Mouse (Mus musculus) olfactory bulb, adult 2 months (tissue): ENCODE results near the gene Bicc1. TPM values are rescaled to one million over a fixed set of nuclear protein-coding genes. Genes with fewer than 3 reads are reported as not detected.

Source experiments
- H3K27ac ChIP-seq: fragments of 200-500 bp; 2 replicates; pipeline ENCODE4 v1.5.1; 2012; ENCODE audit warnings: low read depth, low read length; ENCODE audit not compliant: insufficient read depth
- H3K4me1 ChIP-seq: fragments of 200-500 bp; 2 replicates; pipeline ENCODE4 v1.6.1; 2012; ENCODE audit warnings: low read length; ENCODE audit not compliant: control insufficient read depth, insufficient read depth
- H3K4me3 ChIP-seq: fragments of 200-500 bp; 2 replicates; pipeline ENCODE4 v1.5.1; 2012; ENCODE audit warnings: mild to moderate bottlenecking, low read depth, low read length, moderate library complexity; ENCODE audit not compliant: insufficient read depth
- CTCF ChIP-seq: fragments of 200-500 bp; IDR thresholded peaks from 2 replicates; pipeline ENCODE4 v1.5.1; 2012; ENCODE audit warnings: low read depth, mild to moderate bottlenecking, low read length, moderate library complexity; ENCODE audit not compliant: insufficient read depth
- POLR2A ChIP-seq: fragments of 200-500 bp; IDR thresholded peaks from 2 replicates; pipeline ENCODE4 v1.6.1; 2012; ENCODE audit warnings: mild to moderate bottlenecking, low read depth, low read length, moderate library complexity; ENCODE audit not compliant: insufficient read depth
- WGBS: fragments of 180-500 bp; shearing (Covaris S2); methylation state at CpG from one replicate; pipeline ENCODE4 v1.1.7; 2018; 5-methylcytosine and 5-hydroxymethylcytosine counted together
- polyA plus RNA-seq: library from polyadenylated mRNA; stranded (reverse); fragments of >200 nt; gene quantifications from 2 replicates; pipeline ENCODE4 v1.2.4, GENCODE M21; 2012; ENCODE audit warnings: low replicate concordance; ENCODE audit not compliant: missing spikeins, insufficient read depth, insufficient read length

Gene Bicc1
- polyA plus RNA-seq, 1 experiment = not detected

GRCm38 (mm10) chr10:71086571-71087358 lies 72.7 kb downstream of the Bicc1 start:
- Histone ChIP-seq H3K4me3 (no peak overlapping the region), H3K27ac (no peak overlapping the region), H3K4me1 (no peaks in the 10 kb centered on the region)
- TF ChIP-seq POLR2A (no peak), CTCF (no peak)
- WGBS = 91% methylated on average over 4 of the region's 4 CpGs

DNA sequence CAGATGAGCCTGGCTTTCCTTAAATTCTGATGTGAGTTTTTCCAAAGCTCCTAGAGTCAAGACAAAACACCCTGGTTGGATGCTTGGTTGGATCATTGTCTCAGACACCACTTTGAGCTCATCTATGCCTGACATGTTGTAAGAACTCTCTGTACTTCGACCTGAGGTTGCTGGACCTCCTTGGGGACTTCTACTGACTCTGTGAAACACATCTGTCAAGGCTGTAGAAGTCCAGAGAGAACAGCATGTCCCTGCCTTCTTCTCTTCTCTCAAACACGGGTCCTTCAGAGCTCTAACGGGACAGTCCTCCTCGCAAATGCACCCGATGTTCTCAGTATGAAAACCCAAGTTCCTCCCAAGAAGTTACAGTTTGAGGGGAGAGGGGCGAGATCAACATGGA lies 76.5 kb downstream of the Bicc1 start:
- Histone ChIP-seq H3K4me1 (no peaks in the 10 kb centered on the region), H3K27ac (no peak overlapping the region), H3K4me3 (no peak overlapping the region)
- no peak for TF ChIP-seq CTCF
- no peak for TF ChIP-seq POLR2A
- WGBS = 88% methylated on average over 6 of the region's 6 CpGs

DNA sequence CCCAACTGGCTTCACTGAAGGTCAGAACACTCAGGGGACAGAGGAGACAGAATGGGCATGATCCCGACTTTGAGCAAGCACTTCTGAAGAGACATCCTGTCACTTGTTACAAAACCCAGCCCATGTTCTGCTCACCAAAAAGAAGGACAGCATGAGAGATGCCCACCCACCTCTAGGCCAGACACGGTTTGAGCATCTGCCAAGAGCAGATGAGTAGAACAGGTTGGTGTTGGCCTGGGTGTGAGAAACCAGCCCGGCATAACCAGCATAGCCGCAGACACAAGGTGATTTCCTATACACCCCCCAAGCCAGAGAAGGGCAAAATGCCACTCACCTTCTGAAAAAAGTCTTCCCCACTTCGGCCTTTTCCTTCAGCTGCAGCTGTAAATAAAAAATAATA lies 80.6 kb downstream of the Bicc1 start:
- WGBS = 93% methylated on average over 5 of the region's 5 CpGs

DNA sequence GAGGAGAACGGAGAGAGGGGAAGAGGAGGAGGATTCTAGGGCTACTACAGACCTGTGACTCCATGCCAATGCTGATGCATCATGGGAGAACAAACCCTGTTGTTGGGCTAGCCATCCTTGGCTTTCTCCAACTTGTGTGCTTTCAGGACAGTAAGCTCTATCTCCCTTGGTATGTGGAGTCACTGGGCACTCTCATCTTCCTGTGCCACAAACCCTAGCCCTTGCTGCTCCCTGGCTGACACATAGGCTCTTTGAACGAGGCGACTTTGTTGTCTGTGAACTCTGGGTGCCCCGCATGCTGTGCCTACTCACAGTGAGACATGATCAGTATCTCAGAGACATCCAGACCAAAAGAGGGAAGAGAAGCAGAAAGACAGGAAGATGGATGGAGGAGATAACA lies 94.5 kb downstream of the Bicc1 start:
- no peak overlapping the region for H3K4me3 ChIP-seq
- 90% methylated on average over 4 of the region's 4 CpGs for WGBS
- no peaks in the 10 kb centered on the region for H3K4me1 ChIP-seq
- H3K27ac ChIP-seq = no peak overlapping the region
- TF ChIP-seq CTCF (no peak), POLR2A (no peak)

More for the DNA sequence above, 80.6 kb downstream of the Bicc1 start:
- Histone ChIP-seq H3K4me1 (no peaks in the 10 kb centered on the region), H3K4me3 (no peak overlapping the region), H3K27ac (no peak overlapping the region)
- TF ChIP-seq POLR2A = no peak

DNA sequence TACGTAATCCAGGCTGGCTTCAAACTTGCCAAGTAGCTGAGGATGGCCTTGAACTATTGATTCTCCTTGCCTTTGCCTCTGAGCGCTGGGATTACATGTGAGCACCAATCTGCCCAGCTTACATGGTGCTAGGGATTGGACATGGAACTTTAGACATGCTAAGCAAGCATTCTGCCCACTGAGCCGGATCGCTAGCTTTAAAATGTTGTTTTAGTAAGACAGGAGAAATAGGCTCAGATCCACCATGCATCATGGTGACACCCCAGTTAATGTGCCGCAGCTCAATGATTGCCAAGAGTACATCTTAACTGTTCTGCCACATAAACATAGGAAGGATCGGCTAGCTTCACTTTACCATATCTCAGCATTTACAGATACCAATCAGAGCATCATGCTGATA lies 94.9 kb downstream of the Bicc1 start:
- WGBS = 95% methylated on average over 6 of the region's 6 CpGs
- H3K27ac ChIP-seq = no peak overlapping the region
- H3K4me1 ChIP-seq = no peaks in the 10 kb centered on the region
- no peak overlapping the region for H3K4me3 ChIP-seq
- TF ChIP-seq POLR2A = no peak
- no peak for TF ChIP-seq CTCF

DNA sequence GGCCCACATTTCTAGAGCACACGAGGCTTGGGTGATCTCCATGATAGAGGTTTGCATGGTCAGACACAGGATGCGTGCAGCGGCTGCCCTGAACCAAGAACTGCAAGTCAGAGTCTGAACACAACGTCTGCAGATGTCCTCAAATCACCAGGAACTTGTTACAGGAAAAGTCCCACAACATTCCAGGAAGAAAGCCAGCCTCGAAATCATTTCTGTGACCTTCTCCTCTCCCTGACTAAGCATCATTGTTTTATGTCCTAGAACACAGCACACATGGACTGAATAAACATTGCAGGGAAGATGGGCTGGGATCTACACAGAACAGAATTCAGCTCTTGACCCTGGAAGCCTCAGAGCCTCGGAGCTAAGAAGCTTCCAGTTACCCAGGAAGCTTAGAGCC lies 97.3 kb downstream of the Bicc1 start:
- Histone ChIP-seq H3K4me3 (no peak overlapping the region), H3K4me1 (peaks cover 7% of the 10 kb centered on the region), H3K27ac (no peak overlapping the region)
- 78% methylated on average over 6 of the region's 6 CpGs for WGBS
- no peak for TF ChIP-seq POLR2A
- TF ChIP-seq CTCF = no peak

DNA sequence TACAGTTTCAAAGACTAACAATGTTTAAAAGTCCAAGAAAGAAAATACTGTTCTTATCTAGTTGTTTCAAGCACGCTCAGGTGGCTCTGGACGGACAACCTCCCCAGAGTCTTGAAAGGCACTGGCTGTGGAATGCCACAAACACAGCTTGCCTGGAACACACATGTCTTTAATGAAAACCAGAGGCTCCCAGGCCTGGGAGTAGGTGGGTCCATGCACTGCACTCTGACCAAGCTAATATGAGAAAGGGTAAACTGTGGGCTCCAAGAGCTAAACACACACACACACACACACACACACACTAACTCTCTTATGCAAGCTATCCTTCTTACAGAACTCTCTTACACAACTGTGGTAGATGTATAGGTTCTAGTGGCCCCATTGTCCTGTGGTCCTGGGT lies 99.2 kb downstream of the Bicc1 start:
- Histone ChIP-seq H3K27ac (no peak overlapping the region), H3K4me1 (peaks cover 10% of the 10 kb centered on the region), H3K4me3 (no peak overlapping the region)
- 86% methylated on average over 2 of the region's 2 CpGs for WGBS
- no peak for TF ChIP-seq POLR2A
- TF ChIP-seq CTCF = no peak

GRCm38 (mm10) chr10:71058616-71059247 lies 100.8 kb downstream of the Bicc1 start:
- WGBS = 52% methylated on average over 14 of the region's 14 CpGs
- TF ChIP-seq POLR2A = no peak
- no peak overlapping the region for H3K27ac ChIP-seq

GRCm38 (mm10) chr10:71058070-71058469 lies 101.4 kb downstream of the Bicc1 start:
- H3K27ac ChIP-seq = no peak overlapping the region
- peaks cover 10% of the 10 kb centered on the region for H3K4me1 ChIP-seq
- 80% methylated on average over 5 of the region's 5 CpGs for WGBS
- no peak overlapping the region for H3K4me3 ChIP-seq
- no peak for TF ChIP-seq POLR2A
- no peak for TF ChIP-seq CTCF

More at GRCm38 (mm10) chr10:71058616-71059247, 100.8 kb downstream of the Bicc1 start:
- Histone ChIP-seq H3K4me1 (peaks cover 10% of the 10 kb centered on the region), H3K4me3 (no peak overlapping the region)

- WGBS = 52% methylated on average over 9 of the region's 9 CpGs
- Histone ChIP-seq H3K4me1 (peaks cover 8% of the 10 kb centered on the region), H3K27ac (no peak overlapping the region), H3K4me3 (no peak overlapping the region)
- no peak for TF ChIP-seq POLR2A
- no peak for TF ChIP-seq CTCF
Observed at GRCm38 (mm10) chr10:71052748-71053147, 106.8 kb downstream of the Bicc1 start.
